Mouse (Mus musculus): ENCODE measurements around the gene Baiap2l1.

DNA sequence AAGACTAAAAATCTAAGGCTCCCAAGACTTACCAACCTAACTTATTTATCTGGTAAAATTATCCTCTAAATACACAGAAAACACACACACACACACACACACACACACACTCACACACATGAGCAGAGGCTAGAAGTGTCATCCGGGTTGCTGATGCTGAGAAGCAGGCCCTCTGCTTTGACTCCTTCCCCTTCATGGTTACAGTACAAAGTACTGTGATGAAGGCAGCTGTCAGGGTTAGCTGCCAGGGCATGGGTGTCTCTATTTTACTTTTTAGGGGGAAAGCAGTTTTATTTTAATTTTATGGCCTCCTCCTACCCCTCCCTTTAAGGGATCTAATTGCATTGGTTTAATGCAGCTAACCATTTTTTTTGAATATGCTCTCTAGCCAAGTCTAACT is 62.6 kb downstream of the Baiap2l1 start:
- TF ChIP-seq CTCF (IDR thresholded peaks at IDR 0.05; ENCODE audit: insufficient read depth, low read depth, low read length) = no peak
- TF ChIP-seq POLR2A (IDR thresholded peaks at IDR 0.05; ENCODE audit: insufficient read depth, low read depth, low read length) = no peak

All from olfactory bulb, adult 2 months (tissue).